Mouse (Mus musculus): ENCODE results near the gene A930033H14Rik. TPM values are rescaled to one million over a fixed set of nuclear protein-coding genes. Genes with fewer than 3 reads are reported as not detected.

The A930033H14Rik gene
- total RNA-seq, 2 experiments from 2014 or later = 3.2 to 4.2 TPM

DNA sequence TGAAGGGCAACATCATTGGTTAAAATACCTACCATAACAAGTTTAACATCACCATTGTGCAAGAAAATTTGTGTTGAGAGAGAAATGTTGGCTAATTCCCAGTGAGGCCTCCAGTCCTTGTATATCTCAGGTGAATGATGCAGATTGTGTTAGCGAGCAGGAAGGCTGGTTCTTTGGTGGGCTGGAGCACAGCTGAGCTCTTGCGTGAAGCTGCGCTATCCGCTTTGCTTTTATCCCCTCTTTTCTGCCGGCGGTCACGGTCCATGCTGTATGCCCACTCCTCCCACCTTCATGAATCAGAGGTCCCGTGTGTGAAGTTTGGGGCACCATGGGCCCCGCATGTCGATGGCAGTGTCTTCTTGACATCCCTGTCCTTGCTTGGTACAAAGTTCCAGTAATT lies 2.9 kb downstream of the A930033H14Rik start:
- no peak overlapping the region for H3K27ac ChIP-seq
- no peak for TF ChIP-seq CTCF (IDR thresholded peaks at IDR 0.05)
- H3K4me3 ChIP-seq = no peak overlapping the region
- DNase-seq (ENCODE audit: extremely low spot score in 1 of 2, low spot score in 2 of 2) = no peak
- intact Hi-C loops (cut with DNase I) = no loop called here

GRCm38 (mm10) chr10:69208705-69209104 lies 4.2 kb downstream of the A930033H14Rik start:
- Histone ChIP-seq H3K4me3 (no peak overlapping the region), H3K27ac (no peak overlapping the region)
- DNase-seq (ENCODE audit: extremely low spot score in 1 of 2, low spot score in 2 of 2) = no peak
- TF ChIP-seq CTCF (IDR thresholded peaks at IDR 0.05) = no peak; the same call in 1 of the 2 replicates
- intact Hi-C loops (cut with DNase I) = no loop called here

DNA sequence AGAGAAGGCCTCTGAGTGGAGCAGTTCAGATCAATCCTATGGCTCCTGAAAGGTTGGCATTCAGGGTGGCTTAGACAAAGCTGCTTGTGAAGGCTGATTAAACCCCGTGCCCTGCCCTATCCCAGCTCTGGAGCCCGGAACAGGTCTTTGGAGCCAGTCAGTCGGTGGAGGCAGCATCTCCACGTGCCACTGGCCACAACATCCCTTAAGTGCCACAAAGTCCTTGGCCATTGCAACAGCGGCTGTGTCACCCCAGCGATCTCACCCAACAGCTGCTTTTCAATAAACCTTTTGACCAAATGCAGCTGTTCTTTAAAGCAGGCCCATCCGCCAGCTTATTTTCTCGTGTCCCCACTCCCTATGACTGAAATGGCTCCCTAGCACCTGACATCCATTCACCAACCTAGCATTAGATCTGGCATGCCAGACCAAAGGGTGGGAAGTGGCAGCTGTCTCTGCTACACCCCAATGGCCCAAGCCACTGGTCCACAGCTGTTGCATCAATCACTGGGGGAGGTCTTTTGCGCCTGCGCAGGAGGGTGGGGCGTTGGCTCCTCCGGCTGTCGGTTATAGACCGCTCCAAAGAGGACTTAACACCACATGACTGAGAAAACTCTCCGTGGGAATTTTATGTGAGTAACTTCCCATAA lies 4.8 kb downstream of the A930033H14Rik start:
- no peak overlapping the region for H3K27ac ChIP-seq
- intact Hi-C loops (cut with DNase I) = no loop called here
- no peak for DNase-seq (ENCODE audit: extremely low spot score in 1 of 2, low spot score in 2 of 2)
- no peak overlapping the region for H3K4me3 ChIP-seq
- TF ChIP-seq CTCF (IDR thresholded peaks at IDR 0.05) = no peak

DNA sequence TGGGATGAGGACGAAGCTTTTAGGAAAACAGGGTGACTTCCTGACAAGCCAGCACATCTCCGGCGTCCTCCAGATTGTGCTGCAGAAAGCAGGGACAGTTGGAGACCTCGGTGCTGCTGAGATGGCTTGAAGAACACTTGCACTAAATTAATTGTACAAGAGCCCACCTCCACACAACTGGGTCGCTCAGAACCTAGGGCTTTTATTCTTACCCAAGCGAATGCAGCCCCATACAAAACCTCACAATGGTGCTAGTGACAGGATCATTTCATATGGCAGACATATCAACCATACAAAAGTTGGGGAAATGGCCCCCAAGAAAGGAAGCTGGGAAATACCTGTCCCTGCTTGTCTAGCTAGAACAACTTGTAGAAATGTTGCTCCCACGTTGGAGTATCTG lies 5.4 kb downstream of the A930033H14Rik start:
- Histone ChIP-seq H3K27ac (no peak overlapping the region), H3K4me3 (no peak overlapping the region)
- no peak for TF ChIP-seq CTCF (IDR thresholded peaks at IDR 0.05)
- no peak for DNase-seq (ENCODE audit: extremely low spot score in 1 of 2, low spot score in 2 of 2)
- intact Hi-C loops (cut with DNase I) = no loop called here

DNA sequence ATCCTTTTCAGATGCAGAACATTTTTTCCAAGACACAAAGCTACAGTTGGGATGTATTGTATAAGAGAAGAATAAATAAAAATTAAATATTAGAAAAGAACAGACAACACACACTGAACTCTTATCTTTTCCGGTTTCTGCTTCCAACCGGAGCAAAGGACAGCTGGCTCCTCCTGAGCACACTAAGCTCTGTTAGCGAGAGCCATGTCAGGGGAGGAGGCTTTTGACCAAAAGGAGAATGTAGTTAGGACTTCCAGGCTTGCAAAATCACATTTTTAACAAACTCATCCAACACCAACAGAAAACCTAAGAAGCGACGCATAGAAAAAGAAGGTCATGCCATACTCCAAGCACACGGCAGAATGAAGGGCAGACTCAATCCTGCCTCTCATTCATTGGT lies 6.8 kb downstream of the A930033H14Rik start:
- no peak for DNase-seq (ENCODE audit: extremely low spot score in 1 of 2, low spot score in 2 of 2)
- no peak for TF ChIP-seq CTCF (IDR thresholded peaks at IDR 0.05)
- Histone ChIP-seq H3K4me3 (no peak overlapping the region), H3K27ac (no peak overlapping the region)
- intact Hi-C loops (cut with DNase I) = no loop called here

GRCm38 (mm10) chr10:69204677-69205400 lies 8.1 kb downstream of the A930033H14Rik start:
- no peak overlapping the region for H3K27ac ChIP-seq
- intact Hi-C loops (cut with DNase I) = no loop called here
- no peak for DNase-seq (ENCODE audit: extremely low spot score in 1 of 2, low spot score in 2 of 2)
- H3K4me3 ChIP-seq = no peak overlapping the region
- no peak for TF ChIP-seq CTCF (IDR thresholded peaks at IDR 0.05)

- no peak for DNase-seq (ENCODE audit: extremely low spot score in 1 of 2, low spot score in 2 of 2)
- no peak for TF ChIP-seq CTCF (IDR thresholded peaks at IDR 0.05)
- Histone ChIP-seq H3K27ac (no peak overlapping the region), H3K4me3 (no peak overlapping the region)
- intact Hi-C loops (cut with DNase I) = no loop called here
These were observed 19.2 kb downstream of the A930033H14Rik start for GRCm38 (mm10) chr10:69193721-69194120.

- intact Hi-C loops (cut with DNase I) = no loop called here
- DNase-seq (ENCODE audit: extremely low spot score in 1 of 2, low spot score in 2 of 2) = no peak
- TF ChIP-seq CTCF (IDR thresholded peaks at IDR 0.05) = no peak
- Histone ChIP-seq H3K4me3 (no peak overlapping the region), H3K27ac (no peak overlapping the region)
These were observed 20.6 kb downstream of the A930033H14Rik start for GRCm38 (mm10) chr10:69192266-69192665.

GRCm38 (mm10) chr10:69190434-69191160 lies 22.3 kb downstream of the A930033H14Rik start:
- no peak for TF ChIP-seq CTCF (IDR thresholded peaks at IDR 0.05)
- H3K27ac ChIP-seq = no peak overlapping the region
- intact Hi-C loops (cut with DNase I) = no loop called here
- DNase-seq (ENCODE audit: extremely low spot score in 1 of 2, low spot score in 2 of 2) = no peak
- no peak overlapping the region for H3K4me3 ChIP-seq

DNA sequence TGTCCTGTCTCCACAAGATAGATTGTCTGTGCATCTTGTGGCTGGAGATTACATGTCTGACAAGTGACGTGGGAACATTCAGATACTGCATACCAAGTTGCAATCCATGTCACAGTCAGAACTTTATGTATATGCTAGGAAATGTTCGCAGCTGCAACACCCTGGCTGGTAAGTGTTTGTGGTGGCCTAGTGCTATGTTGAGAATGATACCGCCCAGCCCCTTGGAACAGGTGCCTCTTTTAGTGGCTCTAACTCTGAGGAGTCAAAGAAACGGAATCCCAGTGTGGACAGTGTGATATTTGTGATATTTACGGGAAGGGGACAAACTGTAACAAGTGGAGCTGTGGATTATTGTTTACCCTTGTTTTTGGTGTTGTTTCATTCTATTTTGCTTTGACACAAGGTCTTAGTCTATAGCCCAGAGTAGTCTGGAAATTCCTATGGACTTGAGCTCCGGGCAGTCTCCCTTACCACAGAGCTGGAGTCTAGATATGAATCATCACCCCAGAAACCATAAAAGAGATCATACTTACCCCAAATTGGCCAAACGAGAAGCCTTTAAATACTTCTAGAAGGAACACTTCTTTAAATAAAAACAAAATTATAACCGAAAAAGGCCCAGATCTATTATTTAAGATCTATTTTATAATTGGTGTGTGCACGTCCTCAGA lies 25.0 kb downstream of the A930033H14Rik start:
- Histone ChIP-seq H3K4me3 (no peak overlapping the region), H3K27ac (no peak overlapping the region)
- DNase-seq (ENCODE audit: extremely low spot score in 1 of 2, low spot score in 2 of 2) = no peak
- no peak for TF ChIP-seq CTCF (IDR thresholded peaks at IDR 0.05)
- intact Hi-C loops (cut with DNase I) = loop anchor here (2.0 to 5.0 kb wide), 2 partner anchors 25 to 134 kb away; partner anchors contain the start of gene A930033H14Rik

Data from left cerebral cortex, adult 2 months (tissue).